ENCODE assay signal across 1 mouse cellular context in the genomic region with DNA sequence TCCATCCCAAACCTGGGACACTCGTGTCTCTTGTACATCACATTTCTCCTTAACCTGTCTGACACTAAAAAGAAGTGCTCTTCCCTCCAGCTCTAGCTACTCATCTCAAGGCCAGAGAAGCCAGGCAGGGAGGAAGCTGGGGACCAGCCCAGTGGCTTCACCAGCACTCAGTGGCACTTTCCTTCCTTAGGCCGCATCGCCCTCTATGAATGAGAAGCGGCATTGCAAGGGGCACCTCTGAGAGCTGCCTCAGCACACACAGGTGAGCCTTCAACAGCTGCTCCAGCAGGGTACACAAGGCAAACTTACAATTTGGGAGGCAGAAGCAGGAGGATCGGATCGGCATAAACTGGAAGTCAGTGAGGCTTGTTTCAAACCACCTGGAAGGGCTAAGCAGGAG.
A peak's percentile ranks its signal among the peaks of the same experiment; 100 is the strongest.
TF ChIP-seq lines count a peak whose summit lies in the region.

No protein-coding gene starts in this region.

TF ChIP-seq in CH12.LX, 34 proteins besides CTCF, POLR2A, EP300 and RAD21:
- TF ChIP-seq ETS1 (conservative IDR thresholded peaks at IDR 0.05; ENCODE audit: low read depth, low read length) (no peak), SMC3 (IDR thresholded peaks at IDR 0.05; ENCODE audit: low read depth, low read length) (peak; percentile 80)
